Mouse (Mus musculus): ENCODE measurements at regions not wholly inside any gene's neighbourhood (a gene's known extent, or its start where the extent isn't known, plus 50 kb on each side); places are given as distances from the start of the nearest gene placed in this dataset.

DNA sequence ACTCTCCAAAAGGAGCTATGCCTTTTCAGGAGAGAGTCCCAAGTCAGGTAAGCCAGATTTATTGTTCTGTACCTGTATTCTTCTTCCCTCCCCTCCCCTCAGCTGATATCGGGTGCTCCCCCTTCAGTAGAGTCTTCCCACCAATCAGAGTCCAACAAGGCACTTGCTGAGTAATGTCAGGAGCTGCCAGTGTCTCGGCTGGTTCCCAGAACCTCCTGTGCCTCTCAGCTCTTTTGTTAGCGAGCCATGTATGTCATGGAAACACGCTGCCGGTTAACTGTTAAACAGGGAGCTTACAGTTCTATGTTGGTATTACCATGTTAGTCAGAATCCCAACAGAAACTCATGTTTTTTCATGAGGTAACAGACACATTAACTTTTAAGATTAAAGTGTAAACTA is 273.1 kb upstream of the Cnr1 start:
- Histone ChIP-seq H3K9ac (ENCODE audit: insufficient read depth, low read depth, low read length, poor library complexity, severe bottlenecking) (no peak overlapping the region), H3K4me3 (ENCODE audit: insufficient read depth in 1 of 2, low read depth in 1 of 2, low read length in 2 of 2, poor library complexity in 1 of 2, severe bottlenecking in 1 of 2) (no peak overlapping the region), H3K9me3 (ENCODE audit: control insufficient read depth, insufficient read depth, low read depth, low read length) (no peaks in the 10 kb centered on the region), H3K36me3 (ENCODE audit: control insufficient read depth, insufficient read depth, low read length, poor library complexity, severe bottlenecking) (no peaks in the 10 kb centered on the region), H3K4me1 (ENCODE audit: control insufficient read depth in 2 of 2, insufficient read depth in 2 of 2, low read length in 2 of 2, poor library complexity in 1 of 2) (no peaks in the 10 kb centered on the region), H3K27ac (ENCODE audit: insufficient read depth, low read depth, low read length, poor library complexity, severe bottlenecking) (no peak overlapping the region)
- in situ Hi-C loops (cut with MboI; ENCODE audit: low sequenced_read_pairs in 2 of 2, unreplicated experiment in 2 of 2): no loop called here
- DNase-seq (ENCODE audit: low read depth, low spot score): no peak
- TF ChIP-seq ZNF384 (IDR thresholded peaks at IDR 0.05; ENCODE audit: low read depth, low read length): no peak
- TF ChIP-seq MAFK (IDR thresholded peaks at IDR 0.05; ENCODE audit: insufficient read depth, low read depth, low read length): no peak
- no peak for TF ChIP-seq CHD2 (IDR thresholded peaks at IDR 0.05; ENCODE audit: low read depth, low read length)
- TF ChIP-seq ZC3H11A (IDR thresholded peaks at IDR 0.05; ENCODE audit: borderline replicate concordance, low read depth, low read length): no peak
- TF ChIP-seq HCFC1 (IDR thresholded peaks at IDR 0.05; ENCODE audit: borderline replicate concordance, insufficient read depth, low read length): no peak

DNA sequence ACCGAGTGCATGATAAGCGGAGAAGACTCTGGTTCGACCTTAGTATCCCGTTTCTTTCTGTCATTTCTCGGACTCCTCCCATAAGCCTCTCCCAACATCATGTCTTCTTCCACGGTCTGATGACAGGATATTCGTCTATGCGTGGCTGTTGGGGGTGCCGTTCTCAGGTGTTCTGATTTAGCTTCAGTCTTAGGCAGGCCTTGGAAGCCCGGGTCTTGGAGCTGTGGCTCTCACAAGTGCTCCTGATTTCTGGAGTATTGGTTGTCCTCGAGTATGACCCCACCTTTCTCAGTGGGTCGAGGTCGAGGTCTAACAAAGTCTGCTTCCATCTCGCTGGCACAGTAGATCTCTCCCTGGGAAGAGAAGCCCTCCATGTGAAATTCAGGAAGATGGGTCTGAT is 264.6 kb upstream of the Cnr1 start:
- DNase-seq (ENCODE audit: low read depth, low spot score): no peak
- Histone ChIP-seq H3K9me3 (ENCODE audit: control insufficient read depth, insufficient read depth, low read depth, low read length) (no peaks in the 10 kb centered on the region), H3K4me3 (ENCODE audit: insufficient read depth in 1 of 2, low read depth in 1 of 2, low read length in 2 of 2, poor library complexity in 1 of 2, severe bottlenecking in 1 of 2) (no peak overlapping the region), H3K9ac (ENCODE audit: insufficient read depth, low read depth, low read length, poor library complexity, severe bottlenecking) (no peak overlapping the region), H3K36me3 (ENCODE audit: control insufficient read depth, insufficient read depth, low read length, poor library complexity, severe bottlenecking) (no peaks in the 10 kb centered on the region), H3K27ac (ENCODE audit: insufficient read depth, low read depth, low read length, poor library complexity, severe bottlenecking) (no peak overlapping the region), H3K4me1 (ENCODE audit: control insufficient read depth in 2 of 2, insufficient read depth in 2 of 2, low read length in 2 of 2, poor library complexity in 1 of 2) (peaks cover 0 to 5% of the 10 kb centered on the region in 2 experiments; a peak in 2 of 4 replicates)
- in situ Hi-C loops (cut with MboI; ENCODE audit: low sequenced_read_pairs in 2 of 2, unreplicated experiment in 2 of 2): no loop called here
- no peak for TF ChIP-seq ZNF384 (IDR thresholded peaks at IDR 0.05; ENCODE audit: low read depth, low read length)

DNA sequence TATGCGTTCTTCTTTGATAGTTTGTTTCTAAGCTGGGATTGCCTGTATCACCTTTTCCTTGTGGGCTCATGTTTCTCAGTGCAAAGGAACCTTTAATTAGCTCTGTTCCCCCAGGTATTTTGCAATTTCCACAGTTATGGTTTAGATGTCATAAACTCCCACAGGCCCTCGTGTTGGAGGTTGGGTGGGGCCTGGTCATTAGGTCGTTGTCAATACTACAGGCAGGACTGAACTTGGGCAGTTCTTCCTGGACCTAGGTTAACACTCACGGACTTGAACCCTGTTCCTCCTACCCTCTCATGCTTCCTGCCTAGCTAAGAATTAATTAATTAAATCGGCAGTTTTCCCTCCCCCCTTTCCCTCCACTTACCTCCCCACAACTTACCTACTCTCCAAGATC is 263.8 kb upstream of the Cnr1 start:
- TF ChIP-seq CHD2 (IDR thresholded peaks at IDR 0.05; ENCODE audit: low read depth, low read length) (no peak), ZC3H11A (IDR thresholded peaks at IDR 0.05; ENCODE audit: borderline replicate concordance, low read depth, low read length) (no peak), HCFC1 (IDR thresholded peaks at IDR 0.05; ENCODE audit: borderline replicate concordance, insufficient read depth, low read length) (no peak)
- in situ Hi-C loops (cut with MboI; ENCODE audit: low sequenced_read_pairs in 2 of 2, unreplicated experiment in 2 of 2): no loop called here
- Histone ChIP-seq H3K4me1 (ENCODE audit: control insufficient read depth in 2 of 2, insufficient read depth in 2 of 2, low read length in 2 of 2, poor library complexity in 1 of 2) (peaks cover 0 to 5% of the 10 kb centered on the region in 2 experiments; a peak in 2 of 4 replicates), H3K27ac (ENCODE audit: insufficient read depth, low read depth, low read length, poor library complexity, severe bottlenecking) (no peak overlapping the region), H3K4me3 (ENCODE audit: insufficient read depth in 1 of 2, low read depth in 1 of 2, low read length in 2 of 2, poor library complexity in 1 of 2, severe bottlenecking in 1 of 2) (no peak overlapping the region), H3K9ac (ENCODE audit: insufficient read depth, low read depth, low read length, poor library complexity, severe bottlenecking) (no peak overlapping the region), H3K36me3 (ENCODE audit: control insufficient read depth, insufficient read depth, low read length, poor library complexity, severe bottlenecking) (no peaks in the 10 kb centered on the region), H3K9me3 (ENCODE audit: control insufficient read depth, insufficient read depth, low read depth, low read length) (no peaks in the 10 kb centered on the region)
- DNase-seq (ENCODE audit: low read depth, low spot score): no peak

DNA sequence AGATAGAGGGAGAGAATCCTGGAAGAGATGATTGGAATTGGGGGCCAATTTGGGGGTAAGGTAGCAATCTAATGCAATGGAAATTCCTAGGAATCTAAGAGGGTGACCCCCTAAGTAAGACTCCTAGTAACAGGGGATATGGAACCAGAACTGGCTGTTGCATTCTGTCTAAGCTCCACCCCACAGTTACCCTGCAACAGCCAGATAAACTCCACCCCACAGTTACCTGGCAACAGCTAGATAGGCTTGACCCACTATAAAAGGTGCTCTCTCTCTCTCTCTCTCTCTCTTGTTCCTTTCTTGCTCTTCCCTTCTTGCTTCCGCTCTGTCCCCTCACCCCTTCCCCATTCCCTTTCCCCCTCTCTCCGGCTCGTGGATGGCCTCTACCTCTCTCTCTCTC is 262.5 kb upstream of the Cnr1 start:
- no peaks in the 10 kb centered on the region for H3K36me3 ChIP-seq (ENCODE audit: control insufficient read depth, insufficient read depth, low read length, poor library complexity, severe bottlenecking)
- DNase-seq (ENCODE audit: low read depth, low spot score): no peak
- in situ Hi-C loops (cut with MboI; ENCODE audit: low sequenced_read_pairs in 2 of 2, unreplicated experiment in 2 of 2): no loop called here

DNA sequence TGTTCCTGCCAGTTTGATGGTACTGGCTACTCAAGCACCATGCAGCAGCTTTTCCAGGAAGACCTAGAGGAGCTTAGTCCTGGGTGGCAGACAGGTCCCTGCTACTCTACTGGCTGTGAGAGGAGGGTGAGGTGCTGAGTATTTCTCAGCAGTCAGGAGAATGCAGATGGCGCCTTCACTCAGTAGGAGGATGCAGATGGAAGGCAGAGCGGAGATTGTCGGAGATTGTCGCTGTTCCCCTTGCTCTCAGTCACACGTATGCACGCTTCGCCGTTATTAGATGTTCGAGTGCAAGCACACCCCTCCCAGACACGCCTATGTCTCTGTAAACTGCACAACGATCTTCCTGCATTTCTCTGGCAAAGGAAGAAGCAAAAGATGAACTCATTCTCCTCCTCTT is 261.4 kb upstream of the Cnr1 start:
- H3K4me3 ChIP-seq (ENCODE audit: insufficient read depth in 1 of 2, low read depth in 1 of 2, low read length in 2 of 2, poor library complexity in 1 of 2, severe bottlenecking in 1 of 2): no peak overlapping the region
- no peaks in the 10 kb centered on the region for H3K9me3 ChIP-seq (ENCODE audit: control insufficient read depth, insufficient read depth, low read depth, low read length)
- in situ Hi-C loops (cut with MboI; ENCODE audit: low sequenced_read_pairs in 2 of 2, unreplicated experiment in 2 of 2): no loop called here
- no peak overlapping the region for H3K27ac ChIP-seq (ENCODE audit: insufficient read depth, low read depth, low read length, poor library complexity, severe bottlenecking)
- DNase-seq (ENCODE audit: low read depth, low spot score): no peak
- H3K36me3 ChIP-seq (ENCODE audit: control insufficient read depth, insufficient read depth, low read length, poor library complexity, severe bottlenecking): no peaks in the 10 kb centered on the region
- TF ChIP-seq HCFC1 (IDR thresholded peaks at IDR 0.05; ENCODE audit: borderline replicate concordance, insufficient read depth, low read length) (no peak), MAFK (IDR thresholded peaks at IDR 0.05; ENCODE audit: insufficient read depth, low read depth, low read length) (no peak), CHD2 (IDR thresholded peaks at IDR 0.05; ENCODE audit: low read depth, low read length) (no peak), ZNF384 (IDR thresholded peaks at IDR 0.05; ENCODE audit: low read depth, low read length) (no peak), ZC3H11A (IDR thresholded peaks at IDR 0.05; ENCODE audit: borderline replicate concordance, low read depth, low read length) (no peak)
- H3K4me1 ChIP-seq (ENCODE audit: control insufficient read depth in 2 of 2, insufficient read depth in 2 of 2, low read length in 2 of 2, poor library complexity in 1 of 2): peaks cover 0 to 7% of the 10 kb centered on the region in 2 experiments; a peak in 2 of 4 replicates
- H3K9ac ChIP-seq (ENCODE audit: insufficient read depth, low read depth, low read length, poor library complexity, severe bottlenecking): no peak overlapping the region

More for the DNA sequence above, 262.5 kb upstream of the Cnr1 start:
- Histone ChIP-seq H3K27ac (ENCODE audit: insufficient read depth, low read depth, low read length, poor library complexity, severe bottlenecking) (no peak overlapping the region), H3K9me3 (ENCODE audit: control insufficient read depth, insufficient read depth, low read depth, low read length) (no peaks in the 10 kb centered on the region), H3K9ac (ENCODE audit: insufficient read depth, low read depth, low read length, poor library complexity, severe bottlenecking) (no peak overlapping the region), H3K4me3 (ENCODE audit: insufficient read depth in 1 of 2, low read depth in 1 of 2, low read length in 2 of 2, poor library complexity in 1 of 2, severe bottlenecking in 1 of 2) (no peak overlapping the region), H3K4me1 (ENCODE audit: control insufficient read depth in 2 of 2, insufficient read depth in 2 of 2, low read length in 2 of 2, poor library complexity in 1 of 2) (peaks cover 0 to 5% of the 10 kb centered on the region in 2 experiments; a peak in 2 of 4 replicates)
- no peak for TF ChIP-seq HCFC1 (IDR thresholded peaks at IDR 0.05; ENCODE audit: borderline replicate concordance, insufficient read depth, low read length)
- TF ChIP-seq ZC3H11A (IDR thresholded peaks at IDR 0.05; ENCODE audit: borderline replicate concordance, low read depth, low read length): no peak
- TF ChIP-seq CHD2 (IDR thresholded peaks at IDR 0.05; ENCODE audit: low read depth, low read length): no peak
- TF ChIP-seq ZNF384 (IDR thresholded peaks at IDR 0.05; ENCODE audit: low read depth, low read length): no peak
- no peak for TF ChIP-seq MAFK (IDR thresholded peaks at IDR 0.05; ENCODE audit: insufficient read depth, low read depth, low read length)

Measured in ES-E14 (cell line).